Mouse (Mus musculus) CH12F3 (cell line): ENCODE results near the gene Map3k13.
"Not testable (repeated sequence)": the region's sequence is repeated elsewhere in the genome, so short reads cannot be mapped to it uniquely, and the experiment has no call there.

Experiments
- in situ Hi-C: fragments of 300-500 bp; cut with MboI; formaldehyde crosslinking; loops from 2 replicates; pipeline ENCODE4 v1.14.3; 2020; ENCODE audit warnings: low sequenced_read_pairs

Gene Map3k13

GRCm38 (mm10) chr16:21887601-21888000 lies 93.5 kb downstream of the Map3k13 start:
- in situ Hi-C loops: no loop called here

DNA sequence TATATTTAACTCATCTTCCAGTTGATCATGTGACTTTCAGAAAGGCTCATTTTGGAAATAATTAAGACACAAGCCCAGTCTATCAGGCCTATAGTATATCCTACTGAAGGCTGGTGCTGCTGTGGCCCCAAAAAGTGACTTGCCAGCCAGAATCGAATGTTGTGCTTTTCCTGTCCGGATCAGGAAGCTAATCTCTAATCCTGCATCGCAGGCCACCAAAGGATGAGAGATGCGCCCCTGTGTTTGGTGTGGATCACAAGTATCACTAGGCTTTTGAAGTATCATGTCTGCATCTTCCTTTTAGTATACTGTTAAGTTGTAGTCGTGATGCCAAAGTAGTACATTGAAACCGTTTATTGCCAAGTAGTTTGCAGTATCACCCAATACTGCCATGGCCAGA lies 99.7 kb downstream of the Map3k13 start:
- in situ Hi-C loops: no loop called here

DNA sequence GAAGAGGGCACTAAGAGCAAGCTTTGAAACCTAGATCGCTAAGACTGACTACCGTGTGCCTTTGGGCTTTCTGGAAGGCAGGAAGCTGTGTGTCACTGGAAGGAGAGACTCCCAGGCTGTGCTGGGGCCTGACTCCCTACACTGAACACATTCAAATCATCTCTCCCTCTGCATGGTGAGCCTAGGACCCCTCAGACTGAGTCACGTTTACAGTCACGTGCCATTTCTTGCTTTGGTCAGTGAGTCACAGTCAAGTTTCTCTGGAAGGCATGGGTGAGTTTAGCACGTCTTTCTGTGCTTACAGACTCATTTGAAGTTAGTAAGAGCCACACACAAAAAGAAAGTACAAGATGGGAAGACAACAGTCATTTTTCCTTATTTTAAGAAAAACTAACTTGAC lies 107.1 kb downstream of the Map3k13 start:
- in situ Hi-C loops: no loop called here

GRCm38 (mm10) chr16:21904636-21905035 lies 110.5 kb downstream of the Map3k13 start:
- in situ Hi-C loops: no loop called here

DNA sequence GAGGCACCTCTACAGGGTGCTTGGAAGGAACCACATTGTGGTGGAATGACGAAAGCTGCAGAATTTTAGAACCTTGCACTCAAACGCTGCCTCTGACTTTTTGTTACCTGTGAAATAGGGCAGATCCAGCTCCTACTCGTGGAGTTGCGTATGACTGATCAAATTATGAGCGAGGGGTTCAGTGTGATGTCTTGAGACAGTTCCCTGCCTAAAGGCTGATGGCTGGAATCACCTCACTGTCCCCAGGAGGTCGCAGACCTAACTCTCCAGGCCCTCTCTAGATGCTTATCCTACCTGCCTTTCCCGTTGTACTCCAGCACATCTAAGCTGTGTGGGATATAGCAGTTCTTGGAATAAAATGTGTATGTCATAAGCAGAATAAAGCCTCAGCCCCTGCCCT lies 111.8 kb downstream of the Map3k13 start:
- in situ Hi-C loops: no loop called here

GRCm38 (mm10) chr16:21906902-21907301 lies 112.8 kb downstream of the Map3k13 start:
- in situ Hi-C loops: no loop called here

GRCm38 (mm10) chr16:21908906-21909305 lies 114.8 kb downstream of the Map3k13 start:
- in situ Hi-C loops: not testable (repeated sequence)

DNA sequence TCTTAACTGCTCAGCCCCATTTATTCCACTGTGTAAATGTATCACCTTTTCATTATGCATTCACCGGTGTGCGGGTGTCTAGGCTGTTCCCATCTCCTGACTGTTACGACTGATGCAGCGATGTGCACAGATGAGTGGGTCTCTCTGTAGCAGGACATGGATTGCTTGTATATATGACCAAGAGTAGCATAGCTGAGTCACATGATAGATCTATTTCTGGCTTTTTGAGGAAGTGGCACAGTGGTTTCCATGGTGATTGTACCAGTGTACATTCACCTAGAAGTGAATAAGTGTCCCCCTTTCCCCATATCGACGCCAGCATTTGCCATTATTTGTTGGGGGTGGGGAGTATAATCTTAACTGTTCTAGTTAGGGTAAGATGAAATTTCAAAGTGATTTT lies 119.2 kb downstream of the Map3k13 start:
- in situ Hi-C loops: no loop called here

GRCm38 (mm10) chr16:21916681-21917080 lies 122.5 kb downstream of the Map3k13 start:
- in situ Hi-C loops: no loop called here

GRCm38 (mm10) chr16:21928471-21928870 lies 134.3 kb downstream of the Map3k13 start:
- in situ Hi-C loops: no loop called here

- in situ Hi-C loops: no loop called here
Observed at GRCm38 (mm10) chr16:21946761-21947715, 152.9 kb downstream of the Map3k13 start, which contains the start of gene Tmem41a. Gene Tmem41a (minus strand): TSS chr16:21947552.

GRCm38 (mm10) chr16:21955591-21955990 lies 161.4 kb downstream of the Map3k13 start:
- in situ Hi-C loops: no loop called here

- in situ Hi-C loops: no loop called here
Observed at GRCm38 (mm10) chr16:21965576-21965975, 171.4 kb downstream of the Map3k13 start.

GRCm38 (mm10) chr16:21969874-21970273 lies 175.7 kb downstream of the Map3k13 start:
- in situ Hi-C loops: no loop called here

DNA sequence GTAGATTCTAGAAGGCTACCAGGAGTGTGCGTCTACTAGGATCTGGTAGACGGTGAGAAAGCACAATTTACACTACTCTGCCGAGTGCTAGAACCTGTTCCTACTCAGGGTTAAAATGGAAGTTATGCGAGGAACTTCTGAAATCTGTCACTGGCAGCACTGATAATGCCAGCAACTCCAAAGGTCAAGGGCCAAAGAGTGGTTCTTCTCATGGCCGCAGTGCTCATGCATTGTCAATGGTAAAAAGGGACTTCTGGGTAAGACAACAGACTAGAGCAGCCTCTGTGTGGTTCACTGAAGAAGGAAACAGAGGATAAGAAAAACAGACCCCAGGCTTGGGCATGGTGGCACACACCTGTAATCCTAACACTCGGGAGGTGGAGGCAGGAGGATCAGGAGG lies 176.4 kb downstream of the Map3k13 start:
- in situ Hi-C loops: no loop called here

DNA sequence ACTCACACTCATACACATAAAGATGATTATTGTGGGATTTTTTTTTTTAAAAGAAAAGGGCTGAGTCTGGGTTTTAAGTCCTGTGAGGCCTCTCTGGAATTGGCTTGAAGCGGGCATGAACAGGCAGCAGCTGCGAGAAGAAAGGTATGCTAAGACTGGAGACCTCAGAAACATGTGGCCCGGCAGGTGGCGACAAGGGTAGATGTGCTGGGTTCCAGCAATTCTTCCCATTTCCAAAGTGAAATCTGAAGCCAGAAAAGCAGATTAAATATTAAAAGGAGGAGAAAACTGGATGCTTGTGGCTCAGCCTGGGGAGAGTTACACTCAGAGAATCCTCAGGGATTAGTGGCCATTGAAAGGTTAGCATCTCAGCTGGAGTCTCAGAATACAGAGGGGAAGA lies 177.3 kb downstream of the Map3k13 start:
- in situ Hi-C loops: no loop called here

GRCm38 (mm10) chr16:21976203-21976602 lies 182.1 kb downstream of the Map3k13 start:
- in situ Hi-C loops: no loop called here

DNA sequence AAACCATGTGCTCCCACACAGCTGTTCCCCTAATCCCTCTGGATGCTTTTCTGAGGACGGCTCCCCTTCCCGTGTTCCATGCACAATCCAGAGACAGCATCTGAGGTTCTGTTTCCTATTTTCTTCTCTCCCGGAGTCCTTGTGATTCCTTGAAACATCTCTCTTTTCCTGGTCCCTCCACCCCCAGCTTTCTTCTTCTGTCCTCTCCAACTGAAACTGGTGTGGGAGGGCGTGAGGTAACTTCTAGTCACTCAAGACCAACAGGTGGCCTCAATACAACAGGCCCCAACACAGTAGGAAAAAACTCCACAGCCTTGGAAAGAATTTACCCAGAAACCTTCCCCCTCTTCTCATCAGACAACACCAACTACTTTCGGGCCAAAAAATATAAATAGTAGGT lies 183.2 kb downstream of the Map3k13 start:
- in situ Hi-C loops: no loop called here
